Mouse (Mus musculus): ENCODE measurements around the gene Eras. TPM values are rescaled to one million over a fixed set of nuclear protein-coding genes. Genes with fewer than 3 reads are reported as not detected.
"Not testable (repeated sequence)": the region's sequence is repeated elsewhere in the genome, so short reads cannot be mapped to it uniquely, and the experiment has no call there.

The Eras gene
- polyA plus RNA-seq, 1 experiment from 2014 or later = not detected

GRCm38 (mm10) chrX:7947108-7947899 is 18.9 kb upstream of the Eras start, which contains the start of gene Hdac6:
TSS of gene Hdac6 (minus strand) at chrX:7947889.
- H3K9me3 ChIP-seq (replicated peaks) = no peaks in the 10 kb centered on the region
- peaks cover 5% of the 10 kb centered on the region; the same call in 1 of the 2 replicates for H3K4me1 ChIP-seq (replicated peaks)
- peak within 1 kb of the TSS; percentile 62 for H3K4me3 ChIP-seq
- H3K27ac ChIP-seq (ENCODE audit: poor library complexity, severe bottlenecking) = peak within 1 kb of the TSS; percentile 44
- peak; percentile 23 for ATAC-seq (ENCODE audit: insufficient number of reproducible peaks, low FRiP score)
- H3K4me2 ChIP-seq = peak within 1 kb of the TSS; percentile 77
- 13% methylated on average over 36 of the region's 37 CpGs for WGBS
- no peaks in the 10 kb centered on the region for H3K27me3 ChIP-seq (replicated peaks)
- peak within 1 kb of the TSS; percentile 73 for H3K9ac ChIP-seq
- no peaks in the 10 kb centered on the region; the same call in 1 of the 2 replicates for H3K36me3 ChIP-seq

DNA sequence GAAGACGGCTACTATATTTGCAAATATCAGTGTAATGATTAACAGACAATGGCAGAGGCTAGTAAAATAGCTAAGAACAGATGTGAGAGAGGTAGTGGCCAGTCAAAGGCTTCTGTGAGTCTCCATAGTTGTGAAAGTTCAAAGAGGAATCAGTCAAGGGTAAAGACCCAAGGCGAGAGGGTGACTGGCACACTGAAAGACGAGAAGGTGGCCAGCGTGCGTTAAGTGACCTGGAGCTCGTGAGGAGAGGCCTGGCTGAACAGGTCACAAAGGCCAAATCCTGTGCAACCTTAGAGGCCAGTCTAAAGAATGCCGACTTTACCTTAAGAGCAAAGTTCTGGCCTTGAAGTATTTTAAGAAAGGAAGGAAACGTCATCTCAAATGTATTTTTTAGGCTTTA is 17.2 kb upstream of the Eras start:
- no peak overlapping the region for H3K27ac ChIP-seq (ENCODE audit: poor library complexity, severe bottlenecking)
- peaks cover 5% of the 10 kb centered on the region; the same call in 1 of the 2 replicates for H3K4me1 ChIP-seq (replicated peaks)
- 82% methylated on average over 8 of the region's 8 CpGs for WGBS
- no peaks in the 10 kb centered on the region for H3K9me3 ChIP-seq (replicated peaks)
- no peak overlapping the region for H3K4me3 ChIP-seq
- no peak overlapping the region for H3K9ac ChIP-seq
- no peak overlapping the region for H3K4me2 ChIP-seq
- peaks cover 8% of the 10 kb centered on the region; the same call in 1 of the 2 replicates for H3K36me3 ChIP-seq
- no peaks in the 10 kb centered on the region for H3K27me3 ChIP-seq (replicated peaks)
- no peak for ATAC-seq (ENCODE audit: insufficient number of reproducible peaks, low FRiP score)

- no peaks in the 10 kb centered on the region for H3K9me3 ChIP-seq (replicated peaks)
- H3K9ac ChIP-seq = no peak overlapping the region
- 87% methylated on average over 6 of the region's 6 CpGs for WGBS
- peaks cover 56% of the 10 kb centered on the region for H3K36me3 ChIP-seq
- H3K27ac ChIP-seq (ENCODE audit: poor library complexity, severe bottlenecking) = no peak overlapping the region
- no peak overlapping the region for H3K4me3 ChIP-seq
- ATAC-seq (ENCODE audit: insufficient number of reproducible peaks, low FRiP score) = no peak
- H3K27me3 ChIP-seq (replicated peaks) = no peaks in the 10 kb centered on the region
- H3K4me2 ChIP-seq = no peak overlapping the region
- no peaks in the 10 kb centered on the region for H3K4me1 ChIP-seq (replicated peaks)
Measured at GRCm38 (mm10) chrX:7937667-7938066, 9.3 kb upstream of the Eras start.

GRCm38 (mm10) chrX:7936874-7937273 is 8.5 kb upstream of the Eras start:
- H3K36me3 ChIP-seq = peaks cover 59% of the 10 kb centered on the region

DNA sequence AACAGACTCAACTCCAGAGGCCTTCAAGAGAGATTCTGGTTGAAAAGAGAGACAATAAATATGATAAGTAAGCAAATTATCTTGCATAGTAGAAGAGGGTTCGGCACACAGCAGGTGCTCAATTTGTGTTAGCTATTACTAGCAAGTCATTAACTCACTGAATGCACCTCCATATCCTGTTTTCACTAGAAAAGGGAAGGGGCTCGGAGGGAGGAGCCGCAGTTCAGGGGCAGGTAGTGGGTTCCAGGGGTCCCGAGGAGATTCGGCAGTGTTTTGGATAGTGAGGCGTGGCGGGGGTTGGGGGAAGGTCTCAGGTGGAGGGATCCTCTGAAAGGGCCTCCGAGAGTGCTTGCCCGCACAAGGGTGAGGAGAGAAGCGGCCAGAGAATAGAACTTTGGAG is 1.3 kb downstream of the Eras start:
- Histone ChIP-seq H3K27me3 (replicated peaks) (peaks cover 65% of the 10 kb centered on the region), H3K4me3 (no peak overlapping the region)
- WGBS = 10% methylated on average over 10 of the region's 10 CpGs

More at GRCm38 (mm10) chrX:7936874-7937273, 8.5 kb upstream of the Eras start:
- H3K9me3 ChIP-seq (replicated peaks) = no peaks in the 10 kb centered on the region
- no peaks in the 10 kb centered on the region for H3K4me1 ChIP-seq (replicated peaks)
- WGBS = 48% methylated on average over 11 of the region's 11 CpGs
- no peak overlapping the region for H3K27ac ChIP-seq (ENCODE audit: poor library complexity, severe bottlenecking)
- no peak overlapping the region for H3K4me2 ChIP-seq
- no peak for ATAC-seq (ENCODE audit: insufficient number of reproducible peaks, low FRiP score)
- no peaks in the 10 kb centered on the region for H3K27me3 ChIP-seq (replicated peaks)
- no peak overlapping the region for H3K9ac ChIP-seq
- no peak overlapping the region for H3K4me3 ChIP-seq

GRCm38 (mm10) chrX:7926266-7926665 is 2.1 kb downstream of the Eras start:
- Histone ChIP-seq H3K4me3 (no peak overlapping the region), H3K36me3 (peaks cover 19% of the 10 kb centered on the region), H3K9me3 (replicated peaks) (no peaks in the 10 kb centered on the region), H3K4me2 (no peak overlapping the region), H3K4me1 (replicated peaks) (peaks cover 7% of the 10 kb centered on the region; the same call in 1 of the 2 replicates), H3K27ac (ENCODE audit: poor library complexity, severe bottlenecking) (no peak overlapping the region), H3K9ac (no peak overlapping the region), H3K27me3 (replicated peaks) (peaks cover 73% of the 10 kb centered on the region)
- 61% methylated on average over 6 of the region's 6 CpGs for WGBS
- ATAC-seq (ENCODE audit: insufficient number of reproducible peaks, low FRiP score) = no peak

More for the DNA sequence above, 1.3 kb downstream of the Eras start:
- no peak overlapping the region for H3K9ac ChIP-seq
- ATAC-seq (ENCODE audit: insufficient number of reproducible peaks, low FRiP score) = no peak
- peak overlapping the region; percentile 34 for H3K4me2 ChIP-seq
- peaks cover 27% of the 10 kb centered on the region for H3K36me3 ChIP-seq
- H3K9me3 ChIP-seq (replicated peaks) = no peaks in the 10 kb centered on the region
- H3K27ac ChIP-seq (ENCODE audit: poor library complexity, severe bottlenecking) = no peak overlapping the region
- peaks cover 4% of the 10 kb centered on the region; the same call in 1 of the 2 replicates for H3K4me1 ChIP-seq (replicated peaks)

- H3K36me3 ChIP-seq = no peaks in the 10 kb centered on the region
- peak overlapping the region; percentile 62 for H3K4me2 ChIP-seq
- ATAC-seq (ENCODE audit: insufficient number of reproducible peaks, low FRiP score) = no peak
- peaks cover 13% of the 10 kb centered on the region; the same call in 1 of the 2 replicates for H3K4me1 ChIP-seq (replicated peaks)
- H3K27me3 ChIP-seq (replicated peaks) = peaks cover 80% of the 10 kb centered on the region
- H3K9me3 ChIP-seq (replicated peaks) = 0 out of 2 replicates have a peak, but pooled peaks cover 3% of the 10 kb centered on the region
- H3K27ac ChIP-seq (ENCODE audit: poor library complexity, severe bottlenecking) = no peak overlapping the region
- peak overlapping the region; percentile 37 for H3K4me3 ChIP-seq
- H3K9ac ChIP-seq = no peak overlapping the region
- 10% methylated on average over 40 of the region's 48 CpGs for WGBS
Measured at GRCm38 (mm10) chrX:7922032-7922431, 6.4 kb downstream of the Eras start.

DNA sequence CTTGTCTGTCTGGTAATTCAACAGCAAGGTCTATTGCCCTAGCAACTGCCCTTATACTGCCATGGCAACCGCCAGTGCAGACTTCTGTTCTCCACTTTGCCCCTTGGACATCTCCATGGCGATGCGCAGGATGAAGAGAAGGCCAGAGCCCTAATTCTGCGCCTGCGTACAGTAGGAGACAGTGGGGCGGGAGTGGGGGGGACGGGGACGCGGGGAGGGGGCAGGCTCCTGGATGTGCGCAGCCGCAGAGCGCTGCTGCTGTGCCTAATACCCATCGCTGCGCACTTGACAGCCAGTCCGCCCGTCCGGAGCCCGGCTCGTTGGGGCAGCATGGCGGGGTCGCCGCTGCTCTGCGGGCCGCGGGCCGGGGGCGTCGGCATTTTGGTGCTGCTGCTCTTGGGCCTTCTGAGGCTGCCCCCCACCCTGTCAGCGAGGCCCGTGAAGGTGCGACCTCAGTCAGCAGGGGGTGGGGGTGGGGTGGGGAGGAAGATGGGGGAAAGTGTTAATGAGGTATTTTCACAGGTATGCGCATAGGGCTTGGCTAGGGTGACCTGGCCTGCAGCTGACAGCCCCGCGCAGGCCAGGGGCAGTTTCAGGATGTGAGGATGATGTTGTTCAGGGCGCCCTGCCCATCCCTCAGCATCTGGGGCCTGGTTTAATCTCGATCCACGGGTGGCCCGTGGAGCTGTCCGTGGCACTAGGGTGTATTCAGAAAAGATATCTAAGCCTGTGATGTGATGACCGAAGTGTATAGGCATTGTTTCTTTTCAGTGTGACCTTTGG is 8.6 kb downstream of the Eras start, which contains the start of gene Pcsk1n:
Gene Pcsk1n, plus strand, starts transcription at position 222 of the 783 bp plus-strand sequence.
- H3K36me3 ChIP-seq = no peaks in the 10 kb centered on the region
- peaks cover 62% of the 10 kb centered on the region for H3K27me3 ChIP-seq (replicated peaks)
- no peak for ATAC-seq (ENCODE audit: insufficient number of reproducible peaks, low FRiP score)
- H3K9ac ChIP-seq = no peak within 1 kb of the TSS
- no peak within 1 kb of the TSS for H3K27ac ChIP-seq (ENCODE audit: poor library complexity, severe bottlenecking)
- H3K4me2 ChIP-seq = peak within 1 kb of the TSS; percentile 59
- WGBS = 6% methylated on average over 38 of the region's 40 CpGs
- H3K4me3 ChIP-seq = peak within 1 kb of the TSS; percentile 27
- peaks cover 3% of the 10 kb centered on the region; the same call in 1 of the 2 replicates for H3K9me3 ChIP-seq (replicated peaks)
- H3K4me1 ChIP-seq (replicated peaks) = peaks cover 13% of the 10 kb centered on the region; the same call in 1 of the 2 replicates

DNA sequence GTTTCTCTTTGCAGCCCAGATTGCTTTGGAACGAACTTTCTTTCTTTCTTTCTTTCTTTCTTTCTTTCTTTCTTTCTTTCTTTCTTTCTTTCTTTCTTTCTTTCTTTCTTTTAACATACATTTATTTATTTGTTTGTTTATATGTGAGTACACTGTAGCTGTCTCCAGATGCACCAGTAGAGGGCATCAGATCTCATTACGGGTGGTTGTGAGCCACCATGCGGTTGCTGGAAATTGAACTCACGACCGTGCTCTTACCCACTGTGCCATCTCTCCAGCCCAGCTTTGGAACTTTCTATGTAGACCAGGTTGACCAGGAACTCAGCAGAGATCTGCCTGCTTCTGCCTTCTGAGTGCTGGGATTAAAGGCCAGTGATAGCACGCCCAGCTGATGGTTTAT is 10.4 kb downstream of the Eras start:
- not testable (repeated sequence) for H3K4me2 ChIP-seq; H3K9me3 ChIP-seq (replicated peaks); ATAC-seq (ENCODE audit: insufficient number of reproducible peaks, low FRiP score); H3K4me3 ChIP-seq; H3K27ac ChIP-seq (ENCODE audit: poor library complexity, severe bottlenecking); H3K36me3 ChIP-seq; H3K9ac ChIP-seq
- Histone ChIP-seq H3K27me3 (replicated peaks) (peaks cover 47% of the 10 kb centered on the region), H3K4me1 (replicated peaks) (peaks cover 13% of the 10 kb centered on the region; the same call in 1 of the 2 replicates)
- 61% methylated on average over 6 of the region's 6 CpGs for WGBS

DNA sequence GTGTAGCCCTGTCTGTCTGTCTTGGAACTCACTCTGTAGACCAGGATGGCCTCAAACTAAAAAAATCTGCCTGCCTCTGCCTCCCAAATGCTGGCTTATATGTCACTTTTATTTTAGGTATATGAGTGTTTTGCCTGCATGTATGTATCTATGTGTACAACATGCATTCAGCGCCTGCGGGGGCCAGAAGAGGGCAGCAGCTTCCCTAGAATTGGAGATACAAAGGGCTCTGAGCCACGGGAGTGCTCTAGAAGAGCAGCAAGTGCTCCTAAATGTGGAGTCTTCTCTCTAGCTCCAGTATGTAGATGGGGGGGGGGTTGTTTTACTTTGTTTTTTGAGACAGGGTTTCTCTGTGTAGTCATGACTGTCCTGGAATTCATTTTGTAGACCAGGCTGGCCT is 12.7 kb downstream of the Eras start:
- H3K4me2 ChIP-seq; H3K9me3 ChIP-seq (replicated peaks); H3K9ac ChIP-seq; H3K4me1 ChIP-seq (replicated peaks); ATAC-seq (ENCODE audit: insufficient number of reproducible peaks, low FRiP score); H3K4me3 ChIP-seq; H3K36me3 ChIP-seq; H3K27ac ChIP-seq (ENCODE audit: poor library complexity, severe bottlenecking): not testable (repeated sequence)
- WGBS = 21% methylated on average over 3 of the region's 3 CpGs
- H3K27me3 ChIP-seq (replicated peaks) = peaks cover 25% of the 10 kb centered on the region

- no peak overlapping the region for H3K4me2 ChIP-seq
- H3K9ac ChIP-seq = no peak overlapping the region
- peaks cover 13% of the 10 kb centered on the region for H3K36me3 ChIP-seq
- no peaks in the 10 kb centered on the region for H3K27me3 ChIP-seq (replicated peaks)
- no peak for ATAC-seq (ENCODE audit: insufficient number of reproducible peaks, low FRiP score)
- H3K4me1 ChIP-seq (replicated peaks) = no peaks in the 10 kb centered on the region
- 61% methylated on average over 6 of the region's 6 CpGs for WGBS
- no peak overlapping the region for H3K27ac ChIP-seq (ENCODE audit: poor library complexity, severe bottlenecking)
- no peaks in the 10 kb centered on the region for H3K9me3 ChIP-seq (replicated peaks)
- no peak overlapping the region for H3K4me3 ChIP-seq
Measured at GRCm38 (mm10) chrX:7910473-7910872, 17.9 kb downstream of the Eras start.

Data from heart, embryonic 12.5 days (tissue).